Mouse (Mus musculus): ENCODE measurements around the gene Slc2a5.

Gene Slc2a5

GRCm38 (mm10) chr4:150138084-150138543, 19.0 kb downstream of the Slc2a5 start:
- peak; percentile 91 to 96 for DNase-seq (ENCODE audit: inconsistent age in 2 of 2, low spot score in 1 of 2)

GRCm38 (mm10) chr4:150139090-150139489, 20.0 kb downstream of the Slc2a5 start:
- DNase-seq (ENCODE audit: inconsistent age in 2 of 2, low spot score in 1 of 2): no peak

- DNase-seq (ENCODE audit: inconsistent age in 2 of 2, low spot score in 1 of 2): no peak
Measured at GRCm38 (mm10) chr4:150140346-150140745, 21.3 kb downstream of the Slc2a5 start.

DNA sequence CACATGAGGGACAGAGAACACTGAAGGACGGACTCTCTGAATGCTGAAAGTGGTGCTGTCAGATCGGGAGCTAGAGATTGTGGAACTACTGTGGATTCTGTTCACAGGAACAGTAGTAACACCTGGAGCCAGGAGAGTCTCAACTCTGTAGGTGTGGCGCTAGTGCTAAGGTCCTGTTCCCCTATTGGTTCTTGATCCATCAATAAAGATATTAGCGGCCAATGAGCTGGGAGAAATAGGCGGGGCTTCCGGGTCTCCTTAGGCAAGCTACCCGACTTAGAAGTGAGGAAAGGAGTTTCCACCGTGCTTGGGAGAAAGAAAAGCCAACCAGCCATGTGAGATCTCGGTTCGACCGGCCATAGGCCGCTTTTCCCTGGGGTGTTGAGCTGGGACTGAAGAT, 25.2 kb downstream of the Slc2a5 start:
- no peak for DNase-seq (ENCODE audit: inconsistent age in 2 of 2, low spot score in 1 of 2)

GRCm38 (mm10) chr4:150146286-150146685, 27.2 kb downstream of the Slc2a5 start:
- DNase-seq (ENCODE audit: inconsistent age in 2 of 2, low spot score in 1 of 2): no peak

GRCm38 (mm10) chr4:150151045-150151444, 32.0 kb downstream of the Slc2a5 start:
- no peak for DNase-seq (ENCODE audit: inconsistent age in 2 of 2, low spot score in 1 of 2)

- DNase-seq (ENCODE audit: inconsistent age in 2 of 2, low spot score in 1 of 2): peak; percentile 48 to 57
Measured at GRCm38 (mm10) chr4:150152483-150152882, 33.4 kb downstream of the Slc2a5 start.

- DNase-seq (ENCODE audit: inconsistent age in 2 of 2, low spot score in 1 of 2): no peak
Measured at GRCm38 (mm10) chr4:150155301-150155700, 36.2 kb downstream of the Slc2a5 start.

- DNase-seq (ENCODE audit: inconsistent age in 2 of 2, low spot score in 1 of 2): no peak
Measured at GRCm38 (mm10) chr4:150155731-150156130, 36.6 kb downstream of the Slc2a5 start.

DNA sequence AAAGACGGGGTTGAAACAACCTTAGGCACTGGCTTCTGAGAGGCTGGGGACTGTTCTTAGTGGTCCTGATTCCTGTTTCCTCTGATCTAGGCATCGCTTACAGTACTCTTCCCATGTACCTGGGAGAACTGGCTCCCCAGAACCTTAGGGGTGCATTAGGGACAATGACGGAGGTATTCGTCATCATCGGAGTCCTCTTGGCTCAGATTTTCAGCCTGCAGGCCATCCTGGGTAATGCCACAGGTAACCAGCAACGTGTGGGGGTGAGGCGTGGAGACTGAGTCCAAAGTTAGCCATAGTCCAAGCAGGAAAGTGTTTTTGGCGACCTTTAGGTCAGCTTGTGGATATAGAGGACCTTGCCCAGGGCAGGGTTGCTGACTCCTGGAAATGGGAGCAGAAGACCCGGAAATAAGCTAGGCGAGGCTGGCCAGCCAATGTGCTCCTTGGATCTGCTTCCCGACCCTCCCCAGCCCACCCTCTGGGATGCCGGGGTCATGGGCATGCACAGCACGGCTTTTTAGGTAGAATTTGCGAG, 38.3 kb downstream of the Slc2a5 start:
- no peak for DNase-seq (ENCODE audit: inconsistent age in 2 of 2, low spot score in 1 of 2)

DNA sequence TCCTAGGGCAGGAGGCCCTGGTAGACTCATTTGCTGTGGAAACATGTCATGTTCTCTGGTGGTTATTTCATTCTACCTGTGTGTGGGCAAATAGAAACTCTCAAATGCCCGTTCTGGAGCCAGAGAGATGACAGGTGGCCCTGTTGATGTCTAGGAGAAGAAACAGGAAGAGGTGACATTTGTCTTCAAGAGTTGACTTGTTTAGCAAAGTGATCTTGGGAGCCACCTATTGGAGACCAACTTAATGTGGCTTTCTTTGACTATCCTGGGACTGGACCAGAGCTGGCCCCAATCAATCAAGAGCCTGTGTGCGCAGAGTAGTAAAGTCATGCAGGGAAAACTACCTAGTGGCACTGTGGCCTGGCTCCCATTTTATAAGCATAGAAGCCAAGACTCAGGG, 40.4 kb downstream of the Slc2a5 start:
- no peak for DNase-seq (ENCODE audit: inconsistent age in 2 of 2, low spot score in 1 of 2)

DNA sequence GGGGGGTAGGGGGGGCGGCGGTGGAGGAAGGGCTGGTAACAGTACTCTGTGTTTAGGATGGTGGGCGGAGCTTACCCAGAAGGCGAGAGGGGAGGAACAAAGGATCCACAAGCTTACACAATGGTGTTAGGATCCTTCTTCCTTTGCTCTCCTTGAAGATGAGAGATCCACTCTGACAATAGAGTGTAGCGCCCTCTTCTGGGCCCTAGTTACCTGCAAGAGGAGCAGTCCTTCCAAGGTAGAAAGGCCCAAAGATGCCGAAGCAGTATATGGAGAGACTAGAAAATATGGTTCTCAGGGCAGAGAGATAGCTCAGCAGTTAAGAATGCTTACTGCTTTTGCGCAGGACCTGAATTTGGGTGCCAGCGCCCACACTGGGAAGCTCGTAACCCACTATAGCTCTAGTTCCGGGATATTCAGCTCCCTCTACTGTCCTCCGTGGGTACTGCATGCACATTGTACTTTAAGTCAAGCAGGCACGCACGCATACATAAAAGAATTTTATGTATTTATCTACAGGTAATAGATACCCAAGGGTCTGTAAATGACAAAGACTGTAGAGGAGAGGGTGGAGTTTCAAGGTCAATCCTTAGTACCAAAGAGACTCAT, 43.6 kb downstream of the Slc2a5 start:
- no peak for DNase-seq (ENCODE audit: inconsistent age in 2 of 2, low spot score in 1 of 2)

- DNase-seq (ENCODE audit: inconsistent age in 2 of 2, low spot score in 1 of 2): no peak
Measured at GRCm38 (mm10) chr4:150164875-150165274, 45.8 kb downstream of the Slc2a5 start.

DNA sequence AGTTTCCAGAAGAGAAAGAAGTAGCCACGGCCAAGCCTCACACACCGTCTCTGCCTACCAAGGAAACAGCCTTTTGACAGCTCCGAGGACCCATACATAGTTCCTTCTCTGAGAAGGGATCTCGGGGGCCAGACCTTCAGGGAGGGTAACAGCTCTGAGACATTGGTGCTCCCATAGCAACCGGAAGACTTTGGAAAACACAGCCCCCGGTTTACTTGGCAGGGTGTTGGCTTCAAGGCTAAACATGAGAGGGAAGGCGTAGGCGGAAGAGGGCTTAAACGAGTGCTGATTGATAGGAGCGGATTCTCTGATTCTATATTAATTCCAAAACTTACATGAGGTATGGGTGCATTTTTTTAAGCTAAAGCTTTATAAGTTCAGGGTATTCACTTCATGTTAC, 49.3 kb downstream of the Slc2a5 start:
- peak; percentile 26 to 71 for DNase-seq (ENCODE audit: inconsistent age in 2 of 2, low spot score in 1 of 2)

- no peak for DNase-seq (ENCODE audit: inconsistent age in 2 of 2, low spot score in 1 of 2)
Measured at GRCm38 (mm10) chr4:150172107-150172506, 53.0 kb downstream of the Slc2a5 start.

DNA sequence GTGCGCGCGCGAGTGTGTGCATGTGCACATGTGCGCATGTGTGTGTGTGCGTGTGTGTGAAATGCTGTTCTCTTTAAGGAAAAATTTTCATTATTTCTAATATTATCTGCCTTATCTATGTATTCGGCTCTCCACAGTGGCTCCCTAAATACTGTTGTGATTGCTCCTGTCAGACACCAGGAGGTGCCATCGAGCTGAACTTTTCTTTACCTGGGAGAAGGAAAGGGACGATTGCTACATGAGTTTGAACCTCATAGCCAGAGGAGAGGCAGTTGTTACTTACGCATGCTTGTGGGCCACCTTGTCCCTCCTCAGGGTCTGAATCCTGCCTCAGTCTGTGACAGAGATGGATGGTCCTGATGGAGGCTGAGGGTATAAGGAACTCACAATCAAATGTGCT, 54.2 kb downstream of the Slc2a5 start:
- peak; percentile 22 to 74 for DNase-seq (ENCODE audit: inconsistent age in 2 of 2, low spot score in 1 of 2)

DNA sequence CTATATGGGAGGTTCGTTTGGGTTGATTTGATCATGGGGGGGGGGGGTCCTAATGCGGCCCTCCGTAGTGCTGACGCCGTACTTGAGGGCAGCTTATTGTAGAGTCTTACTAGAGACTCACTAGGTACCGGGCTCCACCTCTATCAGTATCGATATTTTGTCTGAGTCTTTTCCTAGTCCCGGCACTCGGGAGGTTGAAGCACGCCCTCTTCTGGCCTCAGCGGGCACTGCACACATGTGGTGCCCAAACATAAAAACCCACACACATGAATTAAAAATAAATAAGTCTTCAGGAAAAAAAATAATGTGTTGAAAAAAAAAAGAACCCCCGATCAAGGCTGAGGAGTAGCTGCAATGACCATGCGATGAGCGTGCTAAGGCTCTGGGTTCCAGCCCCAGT, 54.9 kb downstream of the Slc2a5 start:
- DNase-seq (ENCODE audit: inconsistent age in 2 of 2, low spot score in 1 of 2): no peak

DNA sequence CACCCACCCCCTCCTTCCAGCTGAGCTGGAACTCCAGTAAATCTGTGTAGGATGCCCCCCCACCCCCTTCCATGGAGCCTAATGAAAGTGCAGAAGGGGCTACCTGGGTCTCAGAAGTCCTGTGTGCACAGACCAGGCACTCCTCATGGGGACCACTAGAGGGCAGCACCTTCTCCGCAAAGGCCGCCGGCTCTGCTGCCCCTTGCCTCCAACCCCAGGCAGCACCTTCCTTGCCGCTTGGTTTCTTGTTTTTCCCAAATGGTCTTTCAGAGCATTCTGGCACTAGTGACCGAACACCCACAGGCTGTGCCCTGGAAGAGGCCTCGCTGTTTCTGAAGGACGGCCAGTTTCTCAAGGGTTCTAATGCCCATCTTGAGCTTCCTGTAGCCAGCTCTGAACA, 57.5 kb downstream of the Slc2a5 start:
- peak; percentile 28 to 65 for DNase-seq (ENCODE audit: inconsistent age in 2 of 2, low spot score in 1 of 2)

DNA sequence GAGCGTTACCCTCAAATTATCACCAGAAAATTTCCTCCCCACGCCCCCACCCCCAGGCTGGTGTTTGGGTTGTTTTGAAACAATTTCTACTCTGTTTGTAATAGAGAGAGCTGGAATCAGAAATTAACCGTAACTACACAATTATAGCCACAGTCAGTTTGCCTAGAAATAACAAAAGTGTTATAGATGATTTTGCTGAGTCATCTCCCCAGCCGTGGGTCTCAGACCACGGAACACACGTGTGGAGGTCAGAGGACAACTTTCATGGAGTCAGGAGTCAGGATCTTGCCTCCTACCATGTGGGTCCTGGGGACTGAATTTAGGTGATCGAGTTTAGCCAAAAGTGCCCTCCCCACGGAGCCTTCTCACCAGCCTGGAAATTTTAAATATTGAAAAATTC, 58.0 kb downstream of the Slc2a5 start:
- DNase-seq (ENCODE audit: inconsistent age in 2 of 2, low spot score in 1 of 2): no peak

DNA sequence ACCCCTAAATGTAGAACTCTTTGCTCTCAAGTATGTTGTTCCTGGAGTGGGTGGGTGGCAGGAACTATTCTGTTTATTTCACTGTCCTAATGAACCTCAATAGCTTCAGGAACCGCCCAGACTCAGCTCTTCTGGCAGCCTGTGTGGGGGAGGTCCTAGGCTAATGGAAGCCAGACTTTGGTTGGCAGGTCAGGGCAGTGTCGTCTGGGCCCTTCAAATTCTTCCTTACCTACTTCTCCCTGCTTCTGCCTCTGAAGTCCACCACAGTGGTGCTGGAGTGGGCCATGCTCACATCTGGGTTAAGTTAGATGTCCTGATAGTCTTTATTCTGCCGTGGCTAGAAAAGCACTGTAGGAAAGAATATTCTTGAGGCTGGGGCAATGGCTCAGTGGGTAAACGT, 59.0 kb downstream of the Slc2a5 start:
- DNase-seq (ENCODE audit: inconsistent age in 2 of 2, low spot score in 1 of 2): no peak

GRCm38 (mm10) chr4:150181304-150181703, 62.2 kb downstream of the Slc2a5 start:
- no peak for DNase-seq (ENCODE audit: inconsistent age in 2 of 2, low spot score in 1 of 2)

- DNase-seq (ENCODE audit: inconsistent age in 2 of 2, low spot score in 1 of 2): no peak
Measured at GRCm38 (mm10) chr4:150188236-150188635, 69.2 kb downstream of the Slc2a5 start.

DNA sequence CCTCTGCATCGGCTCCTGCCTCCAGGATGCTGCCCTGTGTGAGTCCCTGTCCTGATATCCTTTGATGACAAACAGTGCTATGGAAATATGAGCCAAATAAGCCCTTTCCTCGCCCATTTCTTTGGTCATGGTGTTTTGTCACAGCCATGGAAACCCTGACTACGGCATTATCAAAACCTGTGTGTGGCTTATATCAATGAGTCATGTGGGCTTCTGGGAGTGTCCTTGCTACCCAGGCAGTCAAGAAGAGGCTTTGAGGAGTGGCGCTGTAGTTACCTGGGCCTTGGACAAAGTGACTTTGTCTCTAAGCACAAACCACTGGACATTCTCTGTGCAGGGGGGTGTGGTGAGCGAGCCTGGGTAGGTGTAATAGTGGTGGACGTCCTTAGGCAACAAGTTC, 73.1 kb downstream of the Slc2a5 start:
- DNase-seq (ENCODE audit: inconsistent age in 2 of 2, low spot score in 1 of 2): peak in 1 of 2 experiments; percentile 44

All from adrenal gland, adult (tissue).